Mouse (Mus musculus) telencephalon, adult 2 months (tissue): ENCODE measurements around the gene Gramd4.
"Not testable (repeated sequence)": the region's sequence is repeated elsewhere in the genome, so short reads cannot be mapped to it uniquely, and the experiment has no call there.

Experiments used
- DNase-seq: peaks from one replicate; pipeline ENCODE4 v3.0.0-alpha.2; 2011; ENCODE audit warnings: low read depth, low spot score

Gene Gramd4

DNA sequence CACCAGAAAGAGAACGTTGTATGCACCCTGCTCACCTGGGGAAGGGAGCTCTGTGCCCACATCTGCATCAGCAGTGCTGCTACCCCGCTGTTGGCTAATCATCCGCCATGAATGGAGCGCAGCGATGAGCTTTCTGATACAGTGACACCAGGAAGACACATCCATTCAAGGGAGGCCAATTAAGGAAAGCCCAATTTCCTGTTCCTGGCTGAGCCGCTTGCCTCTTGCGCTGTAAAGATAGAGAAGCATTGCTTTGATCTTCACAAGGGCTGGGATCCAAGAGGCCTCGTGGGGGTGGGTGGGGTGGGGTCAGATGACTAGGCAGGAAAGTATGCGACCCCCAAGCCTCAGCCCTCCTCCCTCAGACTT lies 55.8 kb downstream of the Gramd4 start:
- DNase-seq, result no peak

DNA sequence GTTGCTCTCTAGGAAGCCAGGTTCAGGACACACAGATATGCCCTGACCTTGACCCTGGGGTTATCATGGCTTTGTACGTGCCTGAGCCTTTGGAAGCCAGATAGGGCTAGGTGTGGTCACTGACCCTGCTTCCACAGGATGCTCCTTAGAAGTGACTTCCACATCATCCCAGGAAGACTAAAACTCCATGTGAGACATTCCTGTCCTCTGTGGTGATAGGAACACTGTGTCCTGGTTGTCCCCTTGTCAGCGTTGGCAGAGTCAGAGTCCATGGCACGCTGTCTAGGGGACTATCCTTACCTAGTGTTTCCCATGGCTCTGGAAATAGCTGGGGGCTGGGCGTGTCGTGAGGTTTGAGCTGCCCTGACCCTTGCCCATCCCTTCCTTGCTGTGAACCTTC lies 58.9 kb downstream of the Gramd4 start:
- DNase-seq, result no peak

DNA sequence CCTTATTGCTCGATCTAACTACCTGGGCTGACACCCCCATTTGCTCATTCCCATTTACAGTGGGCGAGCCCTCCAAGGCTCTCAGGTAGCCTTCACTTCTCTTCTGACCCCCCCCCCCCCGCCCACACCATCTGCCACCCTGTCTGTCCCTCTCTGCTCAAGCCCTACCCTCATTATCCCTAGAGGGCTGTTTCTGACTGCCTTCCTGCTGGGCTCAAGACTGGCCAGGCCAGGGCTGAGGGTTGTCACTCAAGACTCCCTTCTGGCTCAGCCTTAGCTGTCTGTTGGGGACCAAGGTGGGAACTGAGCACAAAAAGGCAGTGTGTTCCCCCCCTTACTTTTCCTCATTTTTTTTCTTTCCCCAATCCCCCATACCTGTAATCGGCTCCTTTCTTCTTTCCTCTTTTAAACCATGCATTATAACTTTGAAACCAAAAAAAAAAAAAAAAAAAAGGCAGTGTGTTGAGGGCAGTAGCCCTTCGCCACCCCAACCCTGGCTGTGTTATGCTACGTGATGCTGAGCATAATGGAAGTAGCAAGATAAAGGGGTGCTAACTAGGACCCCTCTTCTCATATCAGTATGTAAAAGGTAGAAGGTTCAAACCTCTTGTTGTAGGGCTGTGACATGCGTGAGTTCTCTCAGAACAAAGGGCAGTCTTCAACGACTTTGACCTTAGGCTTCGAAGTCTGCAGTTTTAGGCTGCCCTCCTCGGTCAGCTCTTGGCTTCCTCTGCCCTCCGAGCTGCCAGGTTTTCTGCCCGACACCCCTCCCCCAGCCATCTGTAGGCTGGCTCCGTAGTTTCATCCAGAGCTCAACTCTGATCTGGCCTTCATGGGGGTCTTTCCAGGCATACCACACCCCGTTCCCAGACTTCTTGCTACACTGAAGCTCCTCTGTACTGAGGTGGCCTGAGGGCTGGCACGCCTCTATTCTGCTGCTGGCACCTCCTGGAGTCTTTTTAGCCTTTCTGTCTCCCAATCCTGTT lies 59.9 kb downstream of the Gramd4 start:
- no peak for DNase-seq

DNA sequence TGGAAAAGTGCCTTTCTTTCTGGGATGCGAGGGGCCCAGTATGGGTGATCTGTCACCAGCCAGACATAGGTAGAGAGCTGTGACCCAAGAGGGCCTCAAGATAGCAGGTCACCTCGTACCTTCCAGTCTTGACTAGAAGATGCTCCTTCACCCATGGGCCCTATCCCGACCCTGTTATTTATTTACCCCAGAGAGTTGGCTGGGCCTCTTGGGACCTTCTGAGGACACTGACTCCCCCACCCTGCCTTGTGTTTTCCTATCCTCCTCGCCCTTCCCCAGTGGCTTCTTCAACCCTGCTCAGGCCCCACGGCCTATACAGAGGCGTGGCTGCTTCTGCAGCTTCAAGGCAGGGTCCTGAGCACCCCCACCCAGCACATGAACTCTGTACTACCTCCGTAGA lies 61.7 kb downstream of the Gramd4 start:
- no peak for DNase-seq

DNA sequence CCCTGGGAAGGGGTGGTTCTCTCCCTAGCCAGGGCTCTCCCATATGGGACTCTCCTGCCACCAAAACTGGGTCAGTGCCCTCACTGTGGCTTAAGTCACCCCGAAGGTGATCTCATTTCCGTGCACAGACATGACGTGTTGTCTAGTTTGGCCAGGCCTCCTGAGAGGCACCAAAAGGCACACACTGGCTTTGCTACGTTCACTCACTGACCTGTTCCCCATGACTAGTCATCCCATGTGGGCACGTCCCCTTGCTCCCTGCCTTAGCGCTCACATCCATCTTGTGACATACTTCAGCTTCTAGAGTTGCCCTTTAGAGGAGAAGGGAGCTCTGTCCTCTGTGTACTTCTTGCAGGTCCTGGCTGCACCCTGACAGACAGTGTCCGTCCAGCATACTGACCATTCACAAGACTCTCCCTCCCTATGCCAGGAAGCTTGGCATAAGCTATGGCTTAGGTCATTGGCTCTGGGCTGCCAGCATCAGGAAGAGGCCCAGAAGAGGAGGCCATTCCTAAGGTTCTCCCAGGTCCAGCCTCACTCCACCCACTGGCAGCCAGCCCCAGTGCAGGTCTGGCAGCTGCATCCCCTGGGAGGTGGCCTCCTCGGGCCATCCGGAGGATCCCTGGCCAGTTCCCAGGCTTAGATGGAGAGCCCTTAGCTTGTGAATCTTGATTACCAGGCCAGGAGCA lies 64.9 kb downstream of the Gramd4 start:
- no peak for DNase-seq

DNA sequence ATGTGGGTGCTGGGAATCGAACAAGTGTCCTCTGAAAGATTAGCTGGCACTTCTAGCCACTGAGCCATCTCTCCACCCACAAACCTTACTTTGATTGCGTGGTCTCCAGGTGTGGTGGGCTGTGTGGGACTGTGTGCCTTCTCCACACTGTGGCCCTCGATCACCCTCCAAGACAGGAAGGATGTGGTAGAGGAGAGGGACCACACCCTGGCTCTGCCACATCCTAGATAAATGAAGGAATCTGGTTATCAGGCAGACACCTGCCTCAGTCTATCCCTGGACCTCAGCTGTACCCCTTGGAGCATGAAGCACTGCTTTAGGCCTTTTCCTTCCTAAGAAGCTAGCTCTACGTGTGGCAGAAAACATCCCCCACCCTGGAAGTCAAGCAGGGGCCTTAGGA lies 65.9 kb downstream of the Gramd4 start:
- no peak for DNase-seq

DNA sequence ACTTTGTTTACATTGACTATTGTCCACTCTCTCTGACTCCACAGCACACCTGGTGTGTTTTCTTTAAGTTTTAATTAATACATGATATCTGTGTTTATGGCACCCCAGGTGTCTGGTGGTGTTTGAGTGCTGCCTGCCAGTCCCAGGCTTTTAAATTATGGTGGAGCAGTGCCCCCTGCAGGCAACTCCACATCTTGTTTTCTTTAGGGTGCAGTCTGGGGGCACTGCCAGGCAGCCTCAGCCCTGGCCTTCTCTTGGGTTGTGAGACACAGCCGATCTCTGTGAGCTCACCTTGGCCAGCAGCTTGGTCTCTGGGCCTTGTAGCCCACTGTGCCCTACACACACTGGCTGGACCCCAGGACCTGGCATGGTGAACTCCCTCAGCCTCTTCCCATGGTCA lies 66.9 kb downstream of the Gramd4 start:
- DNase-seq, result no peak

DNA sequence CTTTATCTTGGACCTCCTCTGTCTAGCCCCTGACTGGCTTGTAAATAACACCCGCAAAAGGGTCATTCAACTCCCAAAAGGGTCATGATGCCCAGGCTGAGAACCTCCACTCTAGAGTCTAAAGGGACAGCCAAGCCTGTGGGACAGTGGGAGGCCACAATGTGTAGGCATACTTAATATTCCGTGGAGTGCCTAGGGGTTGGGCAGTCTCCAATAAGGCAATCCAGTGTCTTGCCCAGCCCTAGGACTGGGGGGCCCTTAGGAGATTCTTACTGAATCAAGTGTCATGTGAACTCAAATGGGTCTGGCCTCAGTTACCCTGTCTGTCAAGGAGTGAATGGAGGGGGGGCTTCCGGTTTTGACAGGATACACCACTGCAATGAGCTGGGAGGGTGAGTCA lies 71.5 kb downstream of the Gramd4 start:
- no peak for DNase-seq

DNA sequence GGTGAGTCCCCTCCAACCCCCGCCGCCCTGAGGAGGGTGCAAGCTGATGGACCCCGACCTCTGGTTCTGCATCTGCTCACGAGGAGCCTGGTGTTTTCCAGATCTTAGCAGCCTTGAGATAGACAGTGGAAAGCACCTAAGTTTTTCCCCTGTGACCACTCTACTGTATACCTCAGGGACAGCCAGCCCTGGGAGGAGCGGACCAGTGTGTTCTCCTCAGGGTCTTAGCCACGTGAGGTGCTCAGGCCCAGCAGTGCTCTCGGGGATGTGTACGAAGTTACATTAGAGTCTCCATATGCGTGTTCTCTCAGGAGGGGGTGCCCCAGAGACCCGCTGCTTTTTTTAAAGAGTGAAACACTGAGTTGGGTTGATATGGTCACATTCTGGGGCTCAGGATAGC lies 73.2 kb downstream of the Gramd4 start:
- no peak for DNase-seq

DNA sequence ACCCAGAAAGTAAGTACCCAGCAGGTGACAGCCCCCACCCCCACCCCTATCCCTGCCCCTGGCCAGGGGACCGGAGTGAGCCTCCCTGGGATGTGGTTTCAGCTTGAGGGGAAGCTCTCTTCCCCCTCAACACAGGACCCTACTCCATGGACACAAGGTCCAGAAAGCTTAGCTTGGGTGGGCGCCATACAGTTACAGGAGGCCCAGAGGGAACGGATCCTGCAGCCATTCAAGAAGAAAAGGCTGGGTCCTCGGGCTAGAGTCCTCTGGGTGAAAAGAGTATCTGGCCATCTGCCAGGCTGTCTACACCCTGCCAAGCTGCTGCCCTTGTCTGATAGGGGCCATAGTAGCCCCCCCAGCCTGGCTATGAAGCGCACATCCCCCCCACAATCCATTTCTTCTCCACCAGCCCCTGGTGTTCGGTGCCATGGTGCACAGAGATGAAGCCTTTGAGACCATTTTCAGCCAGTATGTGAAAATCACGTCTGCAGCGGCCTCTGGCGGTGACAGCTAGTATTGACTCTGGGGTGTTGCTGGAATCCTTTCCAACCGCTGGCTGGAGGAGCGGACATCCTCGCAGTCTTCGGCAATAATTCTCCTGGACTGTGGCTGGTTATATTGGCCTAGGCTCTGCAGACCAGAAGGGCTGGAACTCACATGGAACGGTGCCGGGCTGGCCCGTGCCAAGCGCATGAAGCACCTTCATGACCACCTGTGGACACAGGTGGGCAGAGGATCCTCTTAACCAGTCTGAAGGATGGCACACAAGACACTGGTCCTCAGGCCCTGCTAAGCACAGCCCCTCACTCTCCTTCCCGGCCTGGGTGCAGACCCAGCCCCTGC lies 77.7 kb downstream of the Gramd4 start:
- DNase-seq, result peak; percentile 46

DNA sequence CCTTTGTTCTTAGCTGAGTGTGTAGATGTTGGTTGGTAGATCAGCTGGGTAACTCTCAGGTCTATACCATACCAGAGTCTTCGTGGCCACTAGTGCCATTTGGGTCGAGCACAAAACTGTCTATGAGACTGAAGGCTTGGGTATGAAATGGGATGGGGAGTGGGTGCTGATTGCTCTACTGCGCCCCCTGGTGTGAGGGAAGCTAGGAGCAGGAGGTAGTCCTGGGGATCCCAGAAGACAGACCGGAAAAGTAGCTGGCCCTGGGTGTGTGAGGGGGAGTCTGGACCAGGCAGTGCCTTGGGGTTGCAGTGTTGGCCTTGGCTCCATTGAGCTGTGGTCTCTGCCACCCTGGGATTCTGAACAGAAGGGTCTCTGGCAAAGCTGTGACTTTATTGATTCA lies 80.1 kb downstream of the Gramd4 start:
- DNase-seq, result no peak

DNA sequence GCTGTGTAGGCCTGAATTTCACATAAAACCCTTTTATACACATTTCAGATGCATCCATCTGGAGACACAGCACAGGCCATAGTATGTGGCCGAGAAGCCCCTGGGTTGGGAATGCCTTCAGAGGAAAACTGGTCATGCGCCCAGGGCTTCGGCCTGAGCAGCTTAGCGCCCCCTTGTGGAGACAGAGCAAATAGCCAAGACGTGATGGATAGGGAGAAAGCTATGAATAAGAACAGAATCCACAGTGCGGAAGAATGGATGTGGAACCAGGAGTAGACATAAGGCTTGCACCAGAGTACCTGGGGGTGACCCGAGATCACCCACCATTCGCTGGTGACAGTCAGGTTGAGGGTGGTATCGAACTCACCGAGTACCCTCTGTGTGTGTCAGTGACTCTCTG lies 82.8 kb downstream of the Gramd4 start:
- DNase-seq, result peak; percentile 29

DNA sequence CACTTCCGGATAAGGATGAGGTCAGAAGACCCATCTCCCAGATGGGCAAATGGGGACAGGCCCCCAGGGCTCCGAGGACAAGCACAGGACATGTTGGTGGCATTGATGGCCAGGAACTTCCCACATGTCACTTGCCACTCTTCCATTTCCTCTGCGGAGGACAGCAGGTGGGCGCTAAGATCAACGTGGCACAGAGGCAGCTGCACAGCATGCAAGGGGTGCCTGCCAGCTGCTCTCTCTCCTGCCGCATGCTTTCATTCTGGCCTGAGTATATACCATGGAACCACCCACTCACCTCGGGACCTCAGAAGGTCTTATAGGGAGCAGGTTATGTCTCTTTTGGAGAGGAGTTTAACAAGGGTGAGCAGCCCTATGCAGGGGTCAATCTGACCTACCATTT lies 87.1 kb downstream of the Gramd4 start:
- no peak for DNase-seq

DNA sequence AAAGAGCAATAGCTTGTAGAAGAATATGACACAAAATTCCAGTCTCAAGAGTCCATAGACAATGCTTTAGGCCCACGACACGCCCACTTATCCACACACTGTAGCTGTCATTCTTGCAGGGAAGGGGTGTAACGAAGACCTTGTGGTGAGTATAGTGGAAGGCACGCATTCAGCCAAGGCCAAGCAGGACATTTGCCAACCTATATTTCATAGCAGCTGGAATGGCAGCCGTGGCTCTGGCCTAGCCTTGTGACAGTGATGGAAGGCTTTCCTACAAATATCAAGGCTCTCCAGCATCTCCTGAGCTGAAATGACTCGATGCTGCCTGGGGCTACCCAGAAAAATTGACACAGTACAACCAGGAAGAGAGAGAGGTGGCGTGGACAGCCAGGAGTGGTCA lies 87.6 kb downstream of the Gramd4 start:
- DNase-seq, result no peak

DNA sequence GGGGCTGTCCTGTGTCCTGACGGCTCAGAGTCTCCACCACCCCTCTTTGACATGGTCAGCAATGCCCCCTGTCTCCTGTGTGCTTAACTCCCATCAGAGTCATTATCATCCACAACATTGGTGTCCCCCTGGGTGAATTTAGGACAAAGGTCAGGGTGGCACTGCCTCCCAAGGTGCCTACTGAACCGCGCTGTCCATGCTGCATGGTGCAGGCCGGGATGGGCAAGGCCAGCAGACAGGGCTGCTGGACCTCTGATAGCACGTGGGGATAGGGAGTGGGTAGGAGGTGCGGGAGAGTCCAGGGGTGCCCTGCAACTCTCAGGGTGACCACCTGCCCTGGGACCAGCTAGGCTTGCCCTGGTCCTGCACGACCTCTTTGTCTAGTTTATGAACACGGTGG lies 89.4 kb downstream of the Gramd4 start:
- DNase-seq, result no peak

DNA sequence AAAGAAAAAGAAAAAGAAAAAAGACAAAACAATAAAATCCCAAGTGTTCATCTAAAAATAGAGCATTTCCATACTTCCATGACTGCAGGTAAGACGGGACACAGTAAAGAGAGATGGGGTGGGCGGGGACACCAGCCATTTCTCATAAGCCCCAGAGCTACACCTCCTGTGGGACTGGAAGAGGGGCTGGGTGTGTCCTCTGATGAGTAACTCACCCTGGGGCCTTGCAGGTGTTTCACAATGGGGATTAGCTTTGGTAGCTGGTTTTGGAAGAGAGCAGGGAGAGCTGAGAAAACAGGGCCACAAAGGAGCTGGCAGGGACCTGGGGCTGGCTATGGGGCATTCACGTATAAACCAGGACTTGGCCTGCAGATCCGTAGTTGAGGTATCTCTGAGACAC lies 93.1 kb downstream of the Gramd4 start:
- DNase-seq, result no peak

DNA sequence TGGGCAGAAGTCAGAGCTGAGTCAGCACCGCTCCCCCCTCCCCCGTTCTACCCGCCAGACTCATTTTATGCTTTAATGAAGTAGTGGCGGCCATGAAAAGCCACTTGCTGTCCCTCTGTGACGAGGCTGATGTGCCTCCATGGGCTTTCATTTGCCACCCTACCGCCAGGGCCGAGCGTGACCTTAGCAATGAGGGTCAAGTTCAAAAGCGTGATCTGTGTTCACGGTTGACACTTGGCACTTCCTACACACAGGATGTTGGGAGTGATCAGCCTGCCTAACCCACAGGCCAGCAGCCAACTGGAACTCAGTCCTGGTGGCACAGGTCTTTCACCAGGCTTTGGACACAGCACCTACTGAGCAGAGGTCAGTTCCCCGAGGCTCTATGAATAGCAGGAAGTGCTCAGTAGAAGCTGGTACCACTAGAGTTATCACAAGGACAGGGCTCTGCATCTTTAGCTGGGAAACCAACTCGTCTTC lies 96.0 kb downstream of the Gramd4 start:
- no peak for DNase-seq

DNA sequence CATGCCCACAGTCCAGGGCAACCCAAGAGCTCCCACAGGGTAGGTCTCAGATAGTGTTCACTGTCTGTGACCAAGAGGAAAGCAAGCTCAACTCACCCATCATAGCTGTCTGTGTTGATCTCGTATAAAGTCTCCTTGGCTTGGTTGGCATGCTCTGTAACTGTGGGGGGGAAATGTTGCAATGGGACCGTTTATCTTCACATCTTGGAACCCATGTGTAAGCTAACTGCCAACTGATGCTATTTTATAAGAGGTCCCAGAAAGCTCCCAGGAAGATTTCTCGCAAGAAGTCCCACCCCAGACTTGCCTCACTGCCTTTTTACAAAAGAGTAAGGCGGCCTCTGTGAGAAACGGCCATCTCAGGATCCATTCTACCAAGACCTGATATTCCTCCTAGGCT lies 99.0 kb downstream of the Gramd4 start:
- no peak for DNase-seq

DNA sequence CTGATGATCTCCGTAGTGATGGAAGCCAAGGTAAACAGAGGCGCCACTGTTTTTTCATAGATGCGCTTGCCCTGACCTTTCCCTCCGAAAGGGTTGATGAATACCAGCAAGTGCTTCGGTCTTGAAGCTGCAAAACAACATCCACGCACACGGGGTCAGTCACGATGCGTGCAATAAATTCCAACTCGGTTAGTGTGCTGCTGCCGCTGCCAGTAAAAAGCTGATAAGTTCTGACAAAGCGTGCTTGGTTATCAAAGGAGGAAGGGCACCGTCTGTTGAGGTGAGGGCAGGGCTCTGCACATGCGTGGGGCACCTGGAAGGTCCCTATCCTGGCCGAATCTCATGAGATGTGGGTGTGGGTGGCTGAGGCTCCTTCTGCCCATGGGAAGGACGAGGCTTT lies 101.6 kb downstream of the Gramd4 start:
- DNase-seq, result no peak

DNA sequence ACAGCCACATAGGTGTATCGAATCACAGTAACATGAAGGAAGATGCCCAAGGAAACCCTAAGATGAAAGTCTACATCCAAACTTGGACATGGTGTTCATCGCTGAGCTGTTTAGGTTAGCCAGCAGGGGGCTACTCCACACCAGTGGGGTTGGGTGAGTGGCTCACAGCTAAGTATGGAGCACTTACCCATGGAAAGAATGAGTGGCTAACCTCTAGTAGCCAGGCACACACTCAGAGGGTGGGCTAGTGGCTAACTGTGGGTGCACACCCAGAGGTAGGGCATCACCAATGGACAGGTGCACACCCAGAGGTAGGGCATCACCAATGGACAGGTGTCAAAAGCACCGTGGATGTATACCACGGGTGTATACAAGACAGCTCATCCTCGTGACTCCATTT lies 102.2 kb downstream of the Gramd4 start:
- no peak for DNase-seq

DNA sequence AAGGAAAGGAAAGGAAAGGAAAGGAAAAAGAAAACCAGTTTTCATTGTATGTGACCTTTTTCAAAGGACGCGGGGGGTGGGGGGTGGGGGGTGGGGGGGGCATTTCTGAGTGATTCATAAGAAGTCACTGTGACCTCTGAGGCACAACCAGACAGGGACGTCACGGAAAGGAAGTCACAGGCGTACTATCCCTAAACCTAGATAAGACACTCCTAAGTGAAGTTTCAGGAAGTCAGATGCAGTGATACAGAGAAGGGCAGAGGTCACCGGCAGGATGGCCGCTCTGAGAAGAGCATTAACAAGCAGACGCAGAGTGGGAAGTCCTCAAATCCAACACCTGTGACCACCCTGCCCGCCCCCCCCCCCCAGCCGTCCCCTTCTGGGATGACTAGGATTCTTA lies 103.4 kb downstream of the Gramd4 start:
- DNase-seq, result no peak

DNA sequence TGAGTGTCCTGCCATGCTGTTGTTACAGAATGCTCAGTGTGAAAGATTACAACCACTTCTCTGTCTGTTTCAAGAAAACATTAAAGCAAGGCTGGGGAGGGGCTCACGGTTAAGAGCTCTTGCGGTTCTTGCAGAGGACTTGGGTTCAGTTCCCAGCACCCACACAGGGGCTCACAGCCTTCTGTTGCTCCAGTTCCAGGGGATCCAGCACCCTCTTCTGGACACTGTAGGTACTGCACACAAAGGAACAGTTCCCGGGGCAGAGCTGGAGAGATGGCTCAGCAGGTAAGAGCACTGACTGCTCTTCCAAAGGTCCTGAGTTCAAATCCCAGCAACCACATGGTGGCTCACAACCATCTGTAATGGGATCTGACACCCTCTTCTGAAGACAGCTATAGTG lies 104.3 kb downstream of the Gramd4 start:
- not testable (repeated sequence) for DNase-seq
